ENCODE assay signal across 8 mouse cellular contexts in genomic region chr4:32982041-32982715, GRCm38 (mm10). TPM values are rescaled to one million over a fixed set of nuclear protein-coding genes. Genes with fewer than 3 reads are reported as not detected.
A peak's percentile ranks its signal among the peaks of the same experiment; 100 is the strongest.
DNase-seq lines count a peak whose midpoint lies in the region; ATAC-seq lines count a peak whose summit lies in the region.

No protein-coding gene starts in this region.

- no peak for ATAC-seq in megakaryocyte, adult 5-6 weeks (ENCODE audit: poor library complexity, severe bottlenecking)
- peak; percentile 53 for ATAC-seq in forebrain, embryonic 12.5 days (ENCODE audit: low FRiP score)
- peak; percentile 65 for ATAC-seq in hindbrain, embryonic 15.5 days (ENCODE audit: low FRiP score, low read depth)
- 0 out of 2 replicates have a peak, but pooled peaks have one; percentile 51 for ATAC-seq in limb, embryonic 11.5 days (ENCODE audit: insufficient number of reproducible peaks, low FRiP score, low TSS enrichment, low read depth)
- ATAC-seq in neural tube, embryonic 15.5 days (ENCODE audit: low FRiP score) = peak; percentile 47

- H3K9ac ChIP-seq in forebrain, embryonic 12.5 days = peak overlapping the region; percentile 93
- peak overlapping the region; percentile 92 for H3K9ac ChIP-seq in hindbrain, embryonic 15.5 days
- 0 out of 2 replicates have a peak overlapping the region, but pooled peaks have one; percentile 82 for H3K9ac ChIP-seq in limb, embryonic 11.5 days (ENCODE audit: low read length)
- peak overlapping the region; percentile 89 for H3K9ac ChIP-seq in neural tube, embryonic 15.5 days (replicated peaks)

- H3K9me3 ChIP-seq in megakaryocyte, embryonic 14.5 days = peaks cover 25% of the 10 kb centered on the region
- H3K9me3 ChIP-seq in forebrain, embryonic 12.5 days = no peaks in the 10 kb centered on the region
- no peaks in the 10 kb centered on the region for H3K9me3 ChIP-seq in hindbrain, embryonic 15.5 days
- no peaks in the 10 kb centered on the region for H3K9me3 ChIP-seq in limb, embryonic 11.5 days (ENCODE audit: control insufficient read depth, low read length)
- H3K9me3 ChIP-seq in neural tube, embryonic 15.5 days (replicated peaks) = no peaks in the 10 kb centered on the region

- H3K27ac ChIP-seq in forebrain, embryonic 12.5 days = peak overlapping the region; percentile 95
- H3K27ac ChIP-seq in hindbrain, embryonic 15.5 days (replicated peaks) = peak overlapping the region; percentile 89; the same call in 1 of the 2 replicates
- H3K27ac ChIP-seq in limb, embryonic 11.5 days (replicated peaks; ENCODE audit: low read depth, low read length) = no peak overlapping the region
- H3K27ac ChIP-seq in neural tube, embryonic 15.5 days (replicated peaks) = peak overlapping the region; percentile 92

- H3K36me3 ChIP-seq in megakaryocyte, embryonic 14.5 days (replicated peaks; ENCODE audit: low read length) = no peaks in the 10 kb centered on the region
- no peaks in the 10 kb centered on the region for H3K36me3 ChIP-seq in forebrain, embryonic 12.5 days (replicated peaks)
- no peaks in the 10 kb centered on the region for H3K36me3 ChIP-seq in hindbrain, embryonic 15.5 days
- no peaks in the 10 kb centered on the region for H3K36me3 ChIP-seq in limb, embryonic 11.5 days (ENCODE audit: control insufficient read depth, insufficient read depth, low read length)
- no peaks in the 10 kb centered on the region for H3K36me3 ChIP-seq in neural tube, embryonic 15.5 days

- peak; percentile 34 for DNase-seq in limb, embryonic 11.5 days (ENCODE audit: low spot score)
- DNase-seq in urinary bladder, postnatal 36 days (ENCODE audit: low spot score in 2 of 2) = no peak
- no peak for DNase-seq in spleen, postnatal 36 days (ENCODE audit: low spot score in 2 of 2)

- peak overlapping the region; percentile 92 for H3K4me2 ChIP-seq in forebrain, embryonic 12.5 days
- peak overlapping the region; percentile 82 for H3K4me2 ChIP-seq in hindbrain, embryonic 15.5 days
- H3K4me2 ChIP-seq in limb, embryonic 11.5 days (ENCODE audit: low read depth, severe bottlenecking) = peak overlapping the region; percentile 97
- peak overlapping the region; percentile 92 for H3K4me2 ChIP-seq in neural tube, embryonic 15.5 days

- H3K27me3 ChIP-seq in megakaryocyte, embryonic 14.5 days (replicated peaks) = peaks cover 70% of the 10 kb centered on the region
- H3K27me3 ChIP-seq in forebrain, embryonic 12.5 days = peaks cover 15% of the 10 kb centered on the region
- no peaks in the 10 kb centered on the region for H3K27me3 ChIP-seq in hindbrain, embryonic 15.5 days
- H3K27me3 ChIP-seq in limb, embryonic 11.5 days (ENCODE audit: control insufficient read depth, insufficient read depth, low read length) = no peaks in the 10 kb centered on the region; the same call in 1 of the 2 replicates
- H3K27me3 ChIP-seq in neural tube, embryonic 15.5 days (replicated peaks) = no peaks in the 10 kb centered on the region

- peak overlapping the region; percentile 95 for H3K4me3 ChIP-seq in megakaryocyte, embryonic 14.5 days (replicated peaks)
- H3K4me3 ChIP-seq in forebrain, embryonic 12.5 days (replicated peaks) = peak overlapping the region; percentile 85
- peak overlapping the region; percentile 88 for H3K4me3 ChIP-seq in hindbrain, embryonic 15.5 days
- H3K4me3 ChIP-seq in limb, embryonic 11.5 days (ENCODE audit: low read depth, low read length) = peak overlapping the region; percentile 82
- H3K4me3 ChIP-seq in neural tube, embryonic 15.5 days (replicated peaks) = peak overlapping the region; percentile 97

- peaks cover 31% of the 10 kb centered on the region for H3K4me1 ChIP-seq in megakaryocyte, embryonic 14.5 days
- H3K4me1 ChIP-seq in forebrain, embryonic 12.5 days = peaks cover 29% of the 10 kb centered on the region
- peaks cover 34% of the 10 kb centered on the region for H3K4me1 ChIP-seq in hindbrain, embryonic 15.5 days (replicated peaks)
- peaks cover 11% of the 10 kb centered on the region; the same call in 1 of the 2 replicates for H3K4me1 ChIP-seq in limb, embryonic 11.5 days (ENCODE audit: control insufficient read depth, insufficient read depth, low read length)
- H3K4me1 ChIP-seq in neural tube, embryonic 15.5 days = peaks cover 31% of the 10 kb centered on the region

- 3% methylated on average over 15 of the region's 15 CpGs for WGBS in forebrain, embryonic 12.5 days
- under 1% methylated on average over 15 of the region's 15 CpGs for WGBS in hindbrain, embryonic 15.5 days
- 3% methylated on average over 15 of the region's 15 CpGs for WGBS in limb, embryonic 11.5 days
- WGBS in neural tube, embryonic 15.5 days = 3% methylated on average over 15 of the region's 15 CpGs

RNA-seq across cellular contexts. Expression of gene Rragd, which starts 0.7 kb away (rescaled TPM):
- polyA plus RNA-seq in megakaryocyte, embryonic 14.5 days (2012; ENCODE audit: insufficient read depth, low replicate concordance) = 0.37 TPM in 1 of 2 replicates, not detected in the other
- total RNA-seq in megakaryocyte, adult 5-6 weeks (2015) = 0.33 and 3.5 TPM in 2 replicates
- 0.24 and 0.44 TPM in 2 replicates for total RNA-seq in megakaryocyte, adult 5-6 weeks (2017)
- 31.2 and 31.8 TPM in 2 replicates for polyA plus RNA-seq in forebrain, embryonic 12.5 days (2016; fragmentation: Nextera tagmentation; extraction: Ambion mirVana)
- 32.5 and 37.1 TPM in 2 replicates for polyA plus RNA-seq in hindbrain, embryonic 15.5 days (2015; fragmentation: Nextera tagmentation; extraction: Ambion mirVana)
- 25.8 and 26.1 TPM in 2 replicates for polyA plus RNA-seq in limb, embryonic 11.5 days (2014; fragmentation: Nextera tagmentation; extraction: Ambion mirVana)
- 41.2 and 44.6 TPM in 2 replicates for polyA plus RNA-seq in neural tube, embryonic 15.5 days (2015; fragmentation: Nextera tagmentation; extraction: Ambion mirVana)

RNA-seq across cellular contexts. Expression of gene Ankrd6, which starts 31.5 kb away (rescaled TPM):
- polyA plus RNA-seq in megakaryocyte, embryonic 14.5 days (2012; ENCODE audit: insufficient read depth, low replicate concordance) = not detected in 2 replicates
- 0.42 TPM in 1 of 2 replicates, not detected in the other for total RNA-seq in megakaryocyte, adult 5-6 weeks (2015)
- total RNA-seq in megakaryocyte, adult 5-6 weeks (2017) = 0.33 TPM in 1 of 2 replicates, not detected in the other
- polyA plus RNA-seq in forebrain, embryonic 12.5 days (2016; fragmentation: Nextera tagmentation; extraction: Ambion mirVana) = 22.3 and 22.6 TPM in 2 replicates
- 23.4 and 26.9 TPM in 2 replicates for polyA plus RNA-seq in hindbrain, embryonic 15.5 days (2015; fragmentation: Nextera tagmentation; extraction: Ambion mirVana)
- polyA plus RNA-seq in limb, embryonic 11.5 days (2014; fragmentation: Nextera tagmentation; extraction: Ambion mirVana) = 9.4 and 10.4 TPM in 2 replicates
- polyA plus RNA-seq in neural tube, embryonic 15.5 days (2015; fragmentation: Nextera tagmentation; extraction: Ambion mirVana) = 21.0 and 23.7 TPM in 2 replicates

RNA-seq across cellular contexts. Expression of gene Ube2j1, which starts 49.0 kb away (rescaled TPM):
- 27.5 and 35.5 TPM in 2 replicates for polyA plus RNA-seq in megakaryocyte, embryonic 14.5 days (2012; ENCODE audit: insufficient read depth, low replicate concordance)
- 57.6 and 61.3 TPM in 2 replicates for total RNA-seq in megakaryocyte, adult 5-6 weeks (2015)
- 59.9 and 65.6 TPM in 2 replicates for total RNA-seq in megakaryocyte, adult 5-6 weeks (2017)
- 50.5 and 51.9 TPM in 2 replicates for polyA plus RNA-seq in forebrain, embryonic 12.5 days (2016; fragmentation: Nextera tagmentation; extraction: Ambion mirVana)
- 67.8 and 71.3 TPM in 2 replicates for polyA plus RNA-seq in hindbrain, embryonic 15.5 days (2015; fragmentation: Nextera tagmentation; extraction: Ambion mirVana)
- 40.9 and 42.2 TPM in 2 replicates for polyA plus RNA-seq in limb, embryonic 11.5 days (2014; fragmentation: Nextera tagmentation; extraction: Ambion mirVana)
- 71.9 and 77.3 TPM in 2 replicates for polyA plus RNA-seq in neural tube, embryonic 15.5 days (2015; fragmentation: Nextera tagmentation; extraction: Ambion mirVana)

Comparison
In these comparisons a context has a peak if more than half of its experiments do, and no peak if none do; other contexts are left out.
1. RNA of gene Rragd, which starts 0.7 kb away (polyA plus RNA-seq): 41.2 to 44.6 TPM in neural tube, embryonic 15.5 days, 32.5 to 37.1 TPM in hindbrain, embryonic 15.5 days, 31.2 to 31.8 TPM in forebrain, embryonic 12.5 days and 25.8 to 26.1 TPM in limb, embryonic 11.5 days; 0.37 TPM in megakaryocyte, embryonic 14.5 days; every median in the first group is over 10 times any median in the second.
2. RNA of gene Ankrd6, which starts 31.5 kb away (polyA plus RNA-seq): 23.4 to 26.9 TPM in hindbrain, embryonic 15.5 days, 22.3 to 22.6 TPM in forebrain, embryonic 12.5 days, 21.0 to 23.7 TPM in neural tube, embryonic 15.5 days and 9.4 to 10.4 TPM in limb, embryonic 11.5 days; not detected in megakaryocyte, embryonic 14.5 days; every median in the first group is over 10 times any median in the second.
3. Peak in every context shown above with its lines, with median percentiles within 50 percentile points of each other: H3K4me3 ChIP-seq, H3K4me2 ChIP-seq and H3K9ac ChIP-seq.